Comparison of ENCODE assay signal across 8 mouse cellular contexts in the genomic region with DNA sequence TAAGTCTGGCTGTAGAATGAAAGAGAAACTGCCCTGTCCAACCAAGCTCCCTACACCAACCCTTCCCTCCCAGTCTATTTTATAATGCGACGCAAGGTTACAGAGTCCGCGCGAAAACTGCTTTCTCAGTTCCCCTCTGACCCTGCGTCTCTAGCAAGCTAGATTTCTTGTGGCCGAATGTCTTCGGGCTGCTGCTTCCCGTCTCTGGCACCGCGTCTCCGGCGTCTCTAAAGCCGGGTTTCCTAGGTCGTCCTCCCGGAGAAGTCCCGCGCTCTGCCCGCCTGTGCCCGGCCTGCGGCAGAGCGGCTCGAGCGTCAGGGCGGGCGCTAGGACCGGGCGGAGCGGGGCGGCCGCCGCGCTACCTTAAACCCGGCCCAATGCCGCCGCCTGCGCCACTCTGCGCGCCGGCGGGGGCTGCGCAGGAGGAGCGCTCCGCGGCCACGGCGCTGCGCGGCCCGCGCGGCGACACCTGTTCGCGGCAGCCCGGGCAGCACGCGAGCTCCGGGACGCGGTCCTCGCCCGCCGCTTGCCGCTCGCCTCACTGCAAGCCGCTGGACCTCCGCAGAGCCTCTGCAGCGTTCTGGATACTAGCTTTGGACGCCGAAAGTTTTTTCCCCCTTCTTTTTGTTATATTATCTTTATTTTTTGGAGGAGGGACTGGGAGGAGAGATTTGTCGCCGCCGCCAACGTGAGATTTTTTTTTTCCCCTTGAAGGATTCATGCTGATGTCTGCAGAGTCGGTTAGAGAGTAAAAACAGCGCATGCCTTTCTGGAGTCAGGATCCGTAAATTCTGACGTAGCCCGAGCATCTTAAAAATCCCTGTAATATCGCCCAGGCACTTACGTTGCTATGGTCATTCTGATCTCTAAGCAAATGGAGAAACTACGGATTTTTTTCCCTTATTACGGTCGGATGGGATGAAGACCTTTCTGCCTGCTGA. TPM values are rescaled to one million over a fixed set of nuclear protein-coding genes. Genes with fewer than 3 reads are reported as not detected.
A peak's percentile ranks its signal among the peaks of the same experiment; 100 is the strongest.
DNase-seq lines count a peak whose midpoint lies in the region; ATAC-seq lines count a peak whose summit lies in the region.

No protein-coding gene starts in this region.

- under 1% methylated on average over 78 of the region's 85 CpGs for WGBS in forebrain, embryonic 13.5 days
- under 1% methylated on average over 84 of the region's 85 CpGs for WGBS in liver, embryonic 16.5 days (ENCODE audit: insufficient replicate concordance)
- whole genome bisulfite sequencing in neural tube, embryonic 12.5 days: under 1% methylated on average over 85 of the region's 85 CpGs

- H3K9me3 ChIP-seq in forebrain, embryonic 13.5 days (replicated peaks): no peaks in the 10 kb centered on the region
- H3K9me3 ChIP-seq in liver, embryonic 16.5 days (replicated peaks; ENCODE audit: control insufficient read depth, low read length): no peaks in the 10 kb centered on the region
- no peaks in the 10 kb centered on the region for H3K9me3 ChIP-seq in neural tube, embryonic 12.5 days

- peak overlapping the region; percentile 98 for H3K4me2 ChIP-seq in forebrain, embryonic 13.5 days
- H3K4me2 ChIP-seq in liver, embryonic 16.5 days (ENCODE audit: low read depth, low read length): peak overlapping the region; percentile 74
- H3K4me2 ChIP-seq in neural tube, embryonic 12.5 days (replicated peaks): peak overlapping the region; percentile 96

- intact Hi-C loops in heart, postnatal 14 days (cut with DNase I): loop anchor here (10.0 kb wide), 1 partner anchor 233 kb away; no protein-coding TSS in a partner anchor

- H3K36me3 ChIP-seq in forebrain, embryonic 13.5 days (ENCODE audit: poor library complexity, severe bottlenecking): no peaks in the 10 kb centered on the region
- no peaks in the 10 kb centered on the region for H3K36me3 ChIP-seq in liver, embryonic 16.5 days (ENCODE audit: control insufficient read depth, insufficient read depth)
- H3K36me3 ChIP-seq in neural tube, embryonic 12.5 days: no peaks in the 10 kb centered on the region

- peak overlapping the region; percentile 95 for H3K4me3 ChIP-seq in brown adipose tissue, adult 24 weeks (ENCODE audit: insufficient read depth, low read depth, low read length)
- peak overlapping the region; percentile 60 for H3K4me3 ChIP-seq in forebrain, embryonic 13.5 days
- H3K4me3 ChIP-seq in liver, embryonic 16.5 days (ENCODE audit: low read depth, low read length): peak overlapping the region; percentile 58
- peak overlapping the region; percentile 50 for H3K4me3 ChIP-seq in neural tube, embryonic 12.5 days

- H3K9ac ChIP-seq in forebrain, embryonic 13.5 days: peak overlapping the region; percentile 52
- H3K9ac ChIP-seq in liver, embryonic 16.5 days (ENCODE audit: low read depth, low read length): peak overlapping the region; percentile 20; the same call in 1 of the 2 replicates
- peak overlapping the region; percentile 69 for H3K9ac ChIP-seq in neural tube, embryonic 12.5 days

- peak overlapping the region; percentile 53 for H3K27ac ChIP-seq in brown adipose tissue, adult 24 weeks (replicated peaks; ENCODE audit: low read depth, low read length)
- H3K27ac ChIP-seq in forebrain, embryonic 13.5 days: no peak overlapping the region
- no peak overlapping the region for H3K27ac ChIP-seq in liver, embryonic 16.5 days (ENCODE audit: low read length)
- H3K27ac ChIP-seq in neural tube, embryonic 12.5 days: no peak overlapping the region

- DNase-seq in CD8-positive naive resting alpha-beta T cell, adult 2 months (ENCODE audit: low read depth in 2 of 2, low spot score in 2 of 2): peak; percentile 14 to 37
- DNase-seq in heart, postnatal 14 days: peak; percentile 77 to 82
- DNase-seq in kidney, postnatal 36 days: peak; percentile 74 to 85
- peak; percentile 19 to 25 for DNase-seq in thymus, adult 18-20 months

- no peaks in the 10 kb centered on the region; the same call in 1 of the 2 replicates for H3K4me1 ChIP-seq in brown adipose tissue, adult 24 weeks (ENCODE audit: control insufficient read depth, insufficient read depth, insufficient read length, low read length)
- H3K4me1 ChIP-seq in forebrain, embryonic 13.5 days: peaks cover 56% of the 10 kb centered on the region
- H3K4me1 ChIP-seq in liver, embryonic 16.5 days (ENCODE audit: control insufficient read depth, low read depth, low read length): no peaks in the 10 kb centered on the region; the same call in none of the 2 replicates
- H3K4me1 ChIP-seq in neural tube, embryonic 12.5 days: peaks cover 51% of the 10 kb centered on the region

- peaks cover 85% of the 10 kb centered on the region for H3K27me3 ChIP-seq in forebrain, embryonic 13.5 days
- peaks cover 84% of the 10 kb centered on the region for H3K27me3 ChIP-seq in liver, embryonic 16.5 days (ENCODE audit: control insufficient read depth, insufficient read depth, low read depth, low read length)
- peaks cover 51% of the 10 kb centered on the region for H3K27me3 ChIP-seq in neural tube, embryonic 12.5 days (replicated peaks)

- peak; percentile 86 for ATAC-seq in forebrain, embryonic 13.5 days
- peak; percentile 73 for ATAC-seq in liver, embryonic 16.5 days (ENCODE audit: low read depth)
- peak; percentile 61 for ATAC-seq in neural tube, embryonic 12.5 days (ENCODE audit: low FRiP score, low read depth)

RNA-seq across cellular contexts. Expression of a gene that starts 1.8 kb away (rescaled TPM):
- polyA plus RNA-seq in brown adipose tissue, adult 24 weeks (2012; ENCODE audit: insufficient read depth, insufficient read length, missing spikeins): 1.3 and 2.9 TPM in 2 replicates
- polyA plus RNA-seq in forebrain, embryonic 13.5 days (2015; fragmentation: Nextera tagmentation; extraction: Ambion mirVana): 3.3 and 4.3 TPM in 2 replicates
- 1 to 10 TPM; 5.9 to 6.0 TPM for total RNA-seq in heart, postnatal 14 days (2021)
- polyA plus RNA-seq in liver, embryonic 16.5 days (2015; fragmentation: Nextera tagmentation; extraction: Ambion mirVana): 0.37 and 0.45 TPM in 2 replicates
- 10.9 and 11.3 TPM in 2 replicates for polyA plus RNA-seq in neural tube, embryonic 12.5 days (2016; fragmentation: Nextera tagmentation; extraction: Ambion mirVana)

Comparison
In these comparisons a context has a peak if more than half of its experiments do, and no peak if none do; other contexts are left out.
1. DNase-seq: peak in every context shown above with its lines; median percentile 80 in heart, postnatal 14 days; 80 in kidney, postnatal 36 days; 26 in CD8-positive naive resting alpha-beta T cell, adult 2 months; 22 in thymus, adult 18-20 months.